25 mouse cellular contexts compared by ENCODE assay signal in genomic region chr19:37960791-37961190, GRCm38 (mm10).
DNase-seq lines count a peak whose midpoint lies in the region; ATAC-seq and TF ChIP-seq lines count a peak whose summit lies in the region.
"Had no signal": no experiment of that assay in that cellular context is flagged by ENCODE, and none has a peak within 500 bp of the region (broad histone marks: within the 10 kb centered on the region; RNA-seq: fewer than 3 reads in every experiment).

No protein-coding gene starts in this region.

- H3K4me2 ChIP-seq in lung, postnatal 0 days (replicated peaks; ENCODE audit: low read depth, low read length), result no peak overlapping the region
- H3K4me2 ChIP-seq in myocyte (ENCODE audit: low read depth), result peak overlapping the region; percentile 67
- H3K4me2 ChIP-seq in hindbrain, embryonic 14.5 days (replicated peaks), result no peak overlapping the region
- H3K4me2 ChIP-seq: embryonic facial prominence, embryonic 13.5 days; embryonic facial prominence, embryonic 15.5 days; forebrain, embryonic 13.5 days; forebrain, embryonic 15.5 days had no signal

- TF ChIP-seq CTCF in lung, postnatal 0 days (IDR thresholded peaks at IDR 0.05), result no peak

- no peak overlapping the region for H3K9ac ChIP-seq in lung, postnatal 0 days (replicated peaks; ENCODE audit: low read depth)
- H3K9ac ChIP-seq in hindbrain, embryonic 14.5 days, result no peak overlapping the region
- H3K9ac ChIP-seq: embryonic facial prominence, embryonic 13.5 days; embryonic facial prominence, embryonic 15.5 days; forebrain, embryonic 13.5 days; forebrain, embryonic 15.5 days; forebrain, postnatal 0 days had no signal

- H3K4me1 ChIP-seq in lung, postnatal 0 days (ENCODE audit: insufficient read depth, low read depth, low read length), result no peaks in the 10 kb centered on the region
- no peaks in the 10 kb centered on the region for H3K4me1 ChIP-seq in hindbrain, embryonic 14.5 days (replicated peaks; ENCODE audit: control insufficient read depth, insufficient read depth, low read length)
- H3K4me1 ChIP-seq: embryonic facial prominence, embryonic 13.5 days; embryonic facial prominence, embryonic 15.5 days; forebrain, embryonic 13.5 days; forebrain, embryonic 15.5 days had no signal

- H3K9me3 ChIP-seq in lung, postnatal 0 days (ENCODE audit: low read length), result no peaks in the 10 kb centered on the region
- H3K9me3 ChIP-seq in hindbrain, embryonic 14.5 days (ENCODE audit: control insufficient read depth, low read length), result no peaks in the 10 kb centered on the region
- H3K9me3 ChIP-seq: embryonic facial prominence, embryonic 13.5 days; embryonic facial prominence, embryonic 15.5 days; forebrain, embryonic 13.5 days; forebrain, embryonic 15.5 days; G1E had no signal

- TF ChIP-seq POLR2A in myocyte (IDR thresholded peaks at IDR 0.05; ENCODE audit: insufficient read length, low read depth), result no peak

- WGBS in lung, postnatal 0 days, result 94% methylated on average over 9 of the region's 9 CpGs
- WGBS in hindbrain, embryonic 14.5 days, result 95% methylated on average over 9 of the region's 9 CpGs

- H3K4me3 ChIP-seq in lung, postnatal 0 days (ENCODE audit: low read depth, low read length), result no peak overlapping the region
- no peak overlapping the region for H3K4me3 ChIP-seq in myocyte
- no peak overlapping the region for H3K4me3 ChIP-seq in hindbrain, embryonic 14.5 days (replicated peaks; ENCODE audit: low read length)
- H3K4me3 ChIP-seq: embryonic facial prominence, embryonic 13.5 days; embryonic facial prominence, embryonic 15.5 days; forebrain, embryonic 13.5 days; forebrain, embryonic 15.5 days had no signal

- peak; percentile 79 for DNase-seq in heart, adult 11 months
- no peak for DNase-seq in heart, adult 18-20 months
- DNase-seq in lung, postnatal 36 days, result peak; percentile 57
- DNase-seq in lung, postnatal 0 days (ENCODE audit: low spot score), result no peak
- no peak for DNase-seq in hindbrain, embryonic 14.5 days (ENCODE audit: low spot score)
- DNase-seq: adrenal gland, adult 2 months; adrenal gland, postnatal 10 days; adrenal gland, postnatal 25 days; B cell, adult 2 months; cerebellum, adult 11 months; cerebellum, adult 18-20 months; cerebellum, adult 8-10 months; cerebellum, adult 9-11 months; cerebellum, postnatal 14 days; cerebellum, postnatal 36 days; embryo, embryonic 11 days; forebrain, postnatal 0 days had no signal

- TF ChIP-seq EP300 in lung, postnatal 0 days (IDR thresholded peaks at IDR 0.05), result no peak

- no peak for ATAC-seq in lung, postnatal 0 days
- no peak for ATAC-seq in hindbrain, embryonic 14.5 days (ENCODE audit: low FRiP score)
- ATAC-seq: CD4-positive, CD25-positive, alpha-beta regulatory T cell, adult 4 months; forebrain, embryonic 13.5 days; forebrain, embryonic 15.5 days; forebrain, postnatal 0 days had no signal

- no peaks in the 10 kb centered on the region for H3K79me2 ChIP-seq in myocyte (ENCODE audit: control insufficient read depth, insufficient read depth)

- H3K27me3 ChIP-seq in lung, postnatal 0 days (replicated peaks; ENCODE audit: insufficient read depth, low read length), result no peaks in the 10 kb centered on the region
- no peaks in the 10 kb centered on the region for H3K27me3 ChIP-seq in myocyte (ENCODE audit: control insufficient read depth, insufficient read depth, insufficient read length)
- H3K27me3 ChIP-seq in hindbrain, embryonic 14.5 days (ENCODE audit: control insufficient read depth, insufficient read depth, low read length), result no peaks in the 10 kb centered on the region
- H3K27me3 ChIP-seq: CH12.LX; embryonic facial prominence, embryonic 13.5 days; embryonic facial prominence, embryonic 15.5 days; forebrain, embryonic 13.5 days; forebrain, embryonic 15.5 days had no signal

- 0 out of 2 replicates have a peak, but pooled peaks cover 2% of the 10 kb centered on the region for H3K36me3 ChIP-seq in lung, postnatal 0 days (ENCODE audit: insufficient read depth, low read length)
- peaks cover 40% of the 10 kb centered on the region for H3K36me3 ChIP-seq in myocyte (ENCODE audit: control insufficient read depth, insufficient read depth)
- H3K36me3 ChIP-seq in hindbrain, embryonic 14.5 days (replicated peaks; ENCODE audit: control insufficient read depth, insufficient read depth), result no peaks in the 10 kb centered on the region
- H3K36me3 ChIP-seq: embryonic facial prominence, embryonic 15.5 days; forebrain, embryonic 15.5 days; G1E had no signal

- H3ac ChIP-seq in myocyte (ENCODE audit: control insufficient read depth, insufficient read length), result no peak overlapping the region

- no peak overlapping the region for H3K27ac ChIP-seq in lung, postnatal 0 days (ENCODE audit: low read length)
- no peak overlapping the region for H3K27ac ChIP-seq in hindbrain, embryonic 14.5 days
- H3K27ac ChIP-seq: embryonic facial prominence, embryonic 13.5 days; embryonic facial prominence, embryonic 15.5 days; forebrain, embryonic 13.5 days; forebrain, embryonic 15.5 days had no signal

TF ChIP-seq in myocyte, 11 proteins besides CTCF, POLR2A, EP300 and RAD21:
- TF ChIP-seq POLR2AphosphoS2 (IDR thresholded peaks at IDR 0.05; ENCODE audit: insufficient read length, low read depth) (no peak), MYOD1 (IDR thresholded peaks at IDR 0.05; ENCODE audit: control insufficient read depth in 1 of 3, insufficient read length in 2 of 3, low read depth in 2 of 3) (no peak), USF1 (IDR thresholded peaks at IDR 0.05; ENCODE audit: low read depth) (no peak), SRF (IDR thresholded peaks at IDR 0.05; ENCODE audit: control insufficient read depth, insufficient read length, low read depth) (no peak), CEBPB (IDR thresholded peaks at IDR 0.05; ENCODE audit: insufficient read depth, poor library complexity, severe bottlenecking) (no peak), E2F4 (IDR thresholded peaks at IDR 0.05; ENCODE audit: insufficient read depth) (no peak), TCF3 (IDR thresholded peaks at IDR 0.05; ENCODE audit: insufficient read length, low read depth) (no peak), MAX (IDR thresholded peaks at IDR 0.05; ENCODE audit: low read depth) (no peak), REST (IDR thresholded peaks at IDR 0.05; ENCODE audit: insufficient read depth, insufficient read length) (no peak), MYOG (IDR thresholded peaks at IDR 0.05; ENCODE audit: control insufficient read depth in 1 of 3, insufficient read depth in 1 of 3, insufficient read length in 2 of 3, low read depth in 2 of 3) (no peak), TCF12 (IDR thresholded peaks at IDR 0.05; ENCODE audit: insufficient read depth, poor library complexity, severe bottlenecking) (no peak)

Comparison
In these comparisons a context has a peak if more than half of its experiments do, and no peak if none do; other contexts are left out.
1. DNase-seq: peak in heart, adult 11 months (single experiment) and lung, postnatal 36 days (single experiment); none in heart, adult 18-20 months (0 of 2), lung, postnatal 0 days (single experiment) and hindbrain, embryonic 14.5 days (single experiment).